Mouse (Mus musculus) CH12.LX (cell line): Measurements from ENCODE around the gene Tmem178. TPM values are rescaled to one million over a fixed set of nuclear protein-coding genes. Genes with fewer than 3 reads are reported as not detected.

Experiments
- DNase-seq: peaks from one replicate; pipeline ENCODE4 v3.0.0-alpha.2; 2013; ENCODE audit errors: extremely low read depth
- H3K27ac ChIP-seq: 2 replicates; pipeline ENCODE4 v1.5.1; 2012; ENCODE audit warnings: low read depth, mild to moderate bottlenecking, control low read depth, moderate library complexity; ENCODE audit not compliant: insufficient read depth
- H3K27me3 ChIP-seq: replicated peaks from 2 replicates; pipeline ENCODE3; 2012; ENCODE audit warnings: inconsistent platforms
- H3K36me3 ChIP-seq, 2 experiments: replicated peaks in 1 of 2; 2 replicates each; pipeline versions ENCODE3 to v1.6.1; 2012; ENCODE audit warnings: inconsistent platforms in 1 of 2, low read length in 1 of 2, mild to moderate bottlenecking in 1 of 2, mixed read lengths in 1 of 2, moderate library complexity in 1 of 2; ENCODE audit not compliant: control insufficient read depth in 1 of 2, insufficient read depth in 1 of 2
- H3K4me1 ChIP-seq, 2 experiments: 2 replicates each; pipeline ENCODE4 v1.6.1; 2012; ENCODE audit warnings: inconsistent platforms in 1 of 2, moderate library complexity in 1 of 2; ENCODE audit not compliant: insufficient read depth in 2 of 2, control insufficient read depth in 1 of 2
- H3K4me2 ChIP-seq: 2 replicates; pipeline ENCODE4 v1.6.1; 2012; ENCODE audit warnings: low read depth, mild to moderate bottlenecking, control low read depth; ENCODE audit not compliant: poor library complexity, insufficient read depth, severe bottlenecking
- H3K4me3 ChIP-seq, 3 experiments: fragments of 150-350 bp in 1 of 3; sonication (generic) in 1 of 3; replicated peaks in 1 of 3; 2 replicates each; pipeline versions ENCODE3 to v1.5.1; 2011 to 2012; ENCODE audit warnings: low read depth in 2 of 3, low read length in 2 of 3, mild to moderate bottlenecking in 2 of 3, moderate library complexity in 2 of 3, control low read depth in 1 of 3, improper control_type of control experiment in 1 of 3, inconsistent platforms in 1 of 3, mixed read lengths in 1 of 3; ENCODE audit not compliant: poor library complexity in 1 of 3
- H3K79me2 ChIP-seq: replicated peaks from 2 replicates; pipeline ENCODE4 v1.6.1; 2012; ENCODE audit warnings: mild to moderate bottlenecking, moderate library complexity; ENCODE audit not compliant: control insufficient read depth, poor library complexity, insufficient read depth, severe bottlenecking; ENCODE audit errors: extremely low read depth
- H3K9ac ChIP-seq: 2 replicates; pipeline ENCODE4 v1.6.1; 2012; ENCODE audit warnings: low read depth, mild to moderate bottlenecking, control low read depth, moderate library complexity; ENCODE audit not compliant: insufficient read depth
- H3K9me3 ChIP-seq: replicated peaks from 2 replicates; pipeline ENCODE3; 2012; ENCODE audit warnings: low read length, inconsistent platforms, mixed read lengths
- CHD1 ChIP-seq: IDR thresholded peaks from 2 replicates; pipeline ENCODE4 v1.6.1; 2012; ENCODE audit warnings: low read depth, low read length, improper control_type of control experiment, inconsistent platforms
- EP300 ChIP-seq: IDR thresholded peaks from 2 replicates; pipeline ENCODE4 v1.6.1; 2011; ENCODE audit warnings: low read length, improper control_type of control experiment
- ETS1 ChIP-seq: conservative IDR thresholded peaks from 2 replicates; pipeline ENCODE4 v1.6.1; 2012; ENCODE audit warnings: low read depth, mild to moderate bottlenecking, inconsistent platforms, low read length, improper control_type of control experiment, moderate library complexity
- GABPA ChIP-seq: IDR thresholded peaks from 2 replicates; pipeline ENCODE4 v1.6.1; 2012; ENCODE audit warnings: low read depth, low read length, improper control_type of control experiment, inconsistent platforms; ENCODE audit not compliant: insufficient replicate concordance
- HCFC1 ChIP-seq: IDR thresholded peaks from 2 replicates; pipeline ENCODE4 v1.6.1; 2012; ENCODE audit warnings: low read depth, mild to moderate bottlenecking, inconsistent platforms, low read length, improper control_type of control experiment
- MAX ChIP-seq: IDR thresholded peaks from 2 replicates; pipeline ENCODE4 v1.6.1; 2011; ENCODE audit warnings: low read length, improper control_type of control experiment
- MXI1 ChIP-seq: IDR thresholded peaks from 2 replicates; pipeline ENCODE4 v1.6.1; 2011; ENCODE audit warnings: mild to moderate bottlenecking, low read depth, low read length, improper control_type of control experiment
- RCOR1 ChIP-seq: conservative IDR thresholded peaks from 2 replicates; pipeline ENCODE4 v1.6.1; 2012; ENCODE audit warnings: low read depth, mild to moderate bottlenecking, inconsistent platforms, low read length, improper control_type of control experiment
- dilution Hi-C: fragments of 300-500 bp; cut with MboI; formaldehyde crosslinking; loops from 2 replicates; pipeline ENCODE4 v1.14.3; 2020; ENCODE audit warnings: low sequenced_read_pairs; ENCODE audit not compliant: extremely low pct_unique_long_range_greater_than_20kb, extremely low pct_ligation_motif_present
- in situ Hi-C: fragments of 300-500 bp; cut with MboI; formaldehyde crosslinking; loops from 3 replicates; pipeline ENCODE4 v1.14.3; 2019; ENCODE audit warnings: low sequenced_read_pairs, low pct_ligation_motif_present, low pct_unique_long_range_greater_than_20kb, mixed read lengths
- polyA plus RNA-seq: library from polyadenylated mRNA; unstranded; fragments of >175 nt; gene quantifications from 2 replicates; pipeline ENCODE4 v1.2.1, GENCODE M21; 2012; ENCODE audit warnings: low read depth; ENCODE audit not compliant: insufficient read length
- total RNA-seq, 2 experiments: library from RNA; depleted of rRNA; stranded (reverse); fragments of 300-350 nt in 1 of 2; fragments of >200 nt in 1 of 2; gene quantifications; 2 replicates each; pipeline ENCODE4 v1.2.3; 2012 to 2014

Tmem178 gene
- total and polyA plus RNA-seq, 3 experiments: not detected

- Histone ChIP-seq H3K36me3 (peaks cover 21 to 79% of the 10 kb centered on the region in 2 experiments), H3K4me1 (peaks cover 3 to 27% of the 10 kb centered on the region in 2 experiments; a peak in 3 of 4 replicates), H3K27me3 (no peaks in the 10 kb centered on the region), H3K4me2 (no peak overlapping the region), H3K4me3 (no peak overlapping the region), H3K9me3 (no peaks in the 10 kb centered on the region), H3K27ac (no peak overlapping the region), H3K9ac (no peak overlapping the region), H3K79me2 (no peaks in the 10 kb centered on the region)
- dilution Hi-C loops: no loop called here
- no peak for DNase-seq
- TF ChIP-seq ETS1: no peak
- TF ChIP-seq MAX: no peak
- no peak for TF ChIP-seq GABPA
- no peak for TF ChIP-seq CHD1
- no peak for TF ChIP-seq MXI1
- TF ChIP-seq RCOR1: no peak
- TF ChIP-seq HCFC1: no peak
- TF ChIP-seq EP300: no peak
- in situ Hi-C loops: no loop called here
Measured at GRCm38 (mm10) chr17:81047930-81048564, 103.6 kb downstream of the Tmem178 start.

Other genes starting within 250 kb of the Tmem178 start
- gene Map4k3, start 216.1 kb upstream of the Tmem178 start, total RNA-seq (2012; rRNA removed): 2.4 and 2.7 TPM in 2 replicates
- 4.3 and 4.4 TPM in 2 replicates for gene Map4k3, start 216.1 kb upstream of the Tmem178 start, total RNA-seq (2014; rRNA removed)
- gene Map4k3, start 216.1 kb upstream of the Tmem178 start, polyA plus RNA-seq: 3.2 and 3.4 TPM in 2 replicates
- gene Thumpd2, start 120.5 kb downstream of the Tmem178 start, total RNA-seq (2012; rRNA removed): 5.4 and 6.9 TPM in 2 replicates
- 9.0 and 10.4 TPM in 2 replicates for gene Thumpd2, start 120.5 kb downstream of the Tmem178 start, total RNA-seq (2014; rRNA removed)
- 7.6 and 9.9 TPM in 2 replicates for gene Thumpd2, start 120.5 kb downstream of the Tmem178 start, polyA plus RNA-seq